Mouse (Mus musculus) ES-E14 (cell line): Measurements from ENCODE around the gene Gm9513. TPM values are rescaled to one million over a fixed set of nuclear protein-coding genes. Genes with fewer than 3 reads are reported as not detected.

Experiments used
- DNase-seq: peaks from one replicate; pipeline ENCODE4 v3.0.0-alpha.2; 2013; ENCODE audit warnings: low read depth, low spot score
- H3K27ac ChIP-seq: 2 replicates; pipeline ENCODE4 v1.5.1; 2012; ENCODE audit warnings: low read depth, mild to moderate bottlenecking, low read length, moderate library complexity, mixed read lengths; ENCODE audit not compliant: poor library complexity, insufficient read depth, severe bottlenecking
- H3K36me3 ChIP-seq: 2 replicates; pipeline ENCODE4 v1.6.1; 2012; ENCODE audit warnings: mild to moderate bottlenecking, low read length, moderate library complexity, mixed read lengths; ENCODE audit not compliant: control insufficient read depth, poor library complexity, insufficient read depth, severe bottlenecking
- H3K4me1 ChIP-seq, 2 experiments: fragments of 150-350 bp in 1 of 2; sonication (generic) in 1 of 2; 2 replicates each; pipeline ENCODE4 v1.6.1; 2012; ENCODE audit warnings: low read length in 2 of 2, mild to moderate bottlenecking in 1 of 2, mixed read lengths in 1 of 2; ENCODE audit not compliant: control insufficient read depth in 2 of 2, insufficient read depth in 2 of 2, poor library complexity in 1 of 2
- H3K4me3 ChIP-seq, 2 experiments: fragments of 150-350 bp in 1 of 2; sonication (generic) in 1 of 2; 2 replicates each; pipeline ENCODE4 v1.5.1; 2012; ENCODE audit warnings: low read length in 2 of 2, low read depth in 1 of 2, mild to moderate bottlenecking in 1 of 2, mixed read lengths in 1 of 2; ENCODE audit not compliant: insufficient read depth in 1 of 2, poor library complexity in 1 of 2, severe bottlenecking in 1 of 2
- H3K9ac ChIP-seq: 2 replicates; pipeline ENCODE4 v1.6.1; 2012; ENCODE audit warnings: low read depth, mild to moderate bottlenecking, low read length, mixed read lengths; ENCODE audit not compliant: poor library complexity, insufficient read depth, severe bottlenecking
- H3K9me3 ChIP-seq: fragments of 150-350 bp; sonication (generic); 2 replicates; pipeline ENCODE4 v1.6.1; 2012; ENCODE audit warnings: low read depth, mild to moderate bottlenecking, low read length; ENCODE audit not compliant: control insufficient read depth, insufficient read depth
- CHD2 ChIP-seq: IDR thresholded peaks from 2 replicates; pipeline ENCODE4 v1.6.1; 2014; ENCODE audit warnings: mild to moderate bottlenecking, low read depth, low read length, inconsistent platforms
- HCFC1 ChIP-seq: IDR thresholded peaks from 2 replicates; pipeline ENCODE4 v1.6.1; 2012; ENCODE audit warnings: low read length, inconsistent platforms, borderline replicate concordance; ENCODE audit not compliant: insufficient read depth
- MAFK ChIP-seq: IDR thresholded peaks from 2 replicates; pipeline ENCODE4 v1.6.1; 2014; ENCODE audit warnings: mild to moderate bottlenecking, low read depth, low read length, inconsistent platforms; ENCODE audit not compliant: insufficient read depth
- ZC3H11A ChIP-seq: IDR thresholded peaks from 2 replicates; pipeline ENCODE4 v1.6.1; 2012; ENCODE audit warnings: low read depth, mild to moderate bottlenecking, inconsistent platforms, low read length, borderline replicate concordance
- ZNF384 ChIP-seq: IDR thresholded peaks from 2 replicates; pipeline ENCODE4 v1.6.1; 2012; ENCODE audit warnings: low read depth, low read length, inconsistent platforms
- in situ Hi-C, 2 experiments: fragments of 600-800 bp; cut with MboI; formaldehyde crosslinking; loops; one replicate each; pipeline ENCODE4 v1.15.1; 2025; ENCODE audit warnings: low sequenced_read_pairs in 2 of 2, inconsistent platforms in 1 of 2; ENCODE audit not compliant: unreplicated experiment in 2 of 2
- total RNA-seq: library from RNA; depleted of rRNA; stranded (reverse); fragments of 300-350 nt; gene quantifications from 2 replicates; pipeline ENCODE4 v1.2.3, GENCODE M21; 2012; rRNA removed

Gene Gm9513
- total RNA-seq, 1 experiment: not detected

GRCm38 (mm10) chr9:36495824-36496223 is 20.4 kb downstream of the Gm9513 start:
- DNase-seq: peak; percentile 52
- no peak for TF ChIP-seq ZNF384
- TF ChIP-seq HCFC1: no peak
- TF ChIP-seq MAFK: no peak
- no peak for TF ChIP-seq ZC3H11A
- no peak for TF ChIP-seq CHD2
- H3K4me1 ChIP-seq: no peaks in the 10 kb centered on the region
- H3K9me3 ChIP-seq: peaks cover 8% of the 10 kb centered on the region
- no peak overlapping the region; the same call in 1 of the 2 replicates for H3K27ac ChIP-seq
- in situ Hi-C loops: no loop called here
- no peak overlapping the region for H3K4me3 ChIP-seq
- no peak overlapping the region for H3K9ac ChIP-seq
- peaks cover 5% of the 10 kb centered on the region; the same call in 1 of the 2 replicates for H3K36me3 ChIP-seq

- TF ChIP-seq HCFC1 (no peak), CHD2 (no peak), ZC3H11A (no peak), ZNF384 (no peak), MAFK (no peak)
- no peaks in the 10 kb centered on the region for H3K4me1 ChIP-seq
- H3K36me3 ChIP-seq: no peaks in the 10 kb centered on the region
- H3K9ac ChIP-seq: no peak overlapping the region
- no peak overlapping the region for H3K27ac ChIP-seq
- H3K4me3 ChIP-seq: no peak overlapping the region
- H3K9me3 ChIP-seq: peaks cover 8% of the 10 kb centered on the region
- in situ Hi-C loops: no loop called here
- DNase-seq: no peak
These were observed 28.8 kb downstream of the Gm9513 start for GRCm38 (mm10) chr9:36504211-36504610.

Other genes with a start within 250 kb of the Gm9513 start
- not detected in 2 replicates for gene Gm7257, start 43.8 kb upstream of the Gm9513 start, total RNA-seq
- not detected in 2 replicates for gene Gm5615, start 66.3 kb downstream of the Gm9513 start, total RNA-seq
- not detected in 2 replicates for gene Gm17689, start 107.0 kb downstream of the Gm9513 start, total RNA-seq
- not detected in 2 replicates for gene A630095E13Rik, start 167.7 kb downstream of the Gm9513 start, total RNA-seq
- gene Acrv1, start 217.6 kb downstream of the Gm9513 start, total RNA-seq: 0.13 TPM in 1 of 2 replicates, not detected in the other